Mouse (Mus musculus) lung, embryonic 14.5 days (tissue): Measurements from ENCODE around the gene Ksr1. TPM values are rescaled to one million over a fixed set of nuclear protein-coding genes. Genes with fewer than 3 reads are reported as not detected.

ENCODE experiments used
- ATAC-seq: fragments of 200-750 bp; cut with Nextera tagmentation; 2 replicates; pipeline ENCODE4 v1.8.0; 2017; ENCODE audit warnings: mild to moderate bottlenecking, moderate TSS enrichment, moderate library complexity; ENCODE audit not compliant: insufficient read depth
- DNase-seq: peaks from one replicate; pipeline ENCODE4 v3.0.0-alpha.2; 2015
- H3K27ac ChIP-seq: fragments of 300-500 bp; sonication (generic); 2 replicates; pipeline ENCODE4 v1.5.1; 2014; ENCODE audit warnings: low read depth, mild to moderate bottlenecking, moderate library complexity
- H3K27me3 ChIP-seq: fragments of 300-500 bp; sonication (generic); 2 replicates; pipeline ENCODE4 v1.6.1; 2014; ENCODE audit warnings: low read length, control low read depth; ENCODE audit not compliant: insufficient read depth
- H3K36me3 ChIP-seq: fragments of 300-500 bp; sonication (generic); 2 replicates; pipeline ENCODE4 v1.6.1; 2014; ENCODE audit warnings: control low read depth; ENCODE audit not compliant: insufficient read depth
- H3K4me1 ChIP-seq: fragments of 300-500 bp; sonication (generic); 2 replicates; pipeline ENCODE4 v1.6.1; 2014; ENCODE audit warnings: antibody characterized with exemption, control low read depth; ENCODE audit not compliant: insufficient read depth
- H3K4me2 ChIP-seq: fragments of 300-500 bp; sonication (generic); 2 replicates; pipeline ENCODE4 v1.6.1; 2014; ENCODE audit warnings: mild to moderate bottlenecking
- H3K4me3 ChIP-seq: fragments of 300-500 bp; sonication (generic); 2 replicates; pipeline ENCODE4 v1.5.1; 2014; ENCODE audit warnings: low read depth, low read length
- H3K9ac ChIP-seq: fragments of 300-500 bp; sonication (generic); 2 replicates; pipeline ENCODE4 v1.6.1; 2014
- H3K9me3 ChIP-seq: fragments of 300-500 bp; sonication (generic); 2 replicates; pipeline ENCODE4 v1.6.1; 2016; ENCODE audit warnings: low read depth, low read length, control low read depth
- CTCF ChIP-seq: IDR thresholded peaks from 2 replicates; pipeline ENCODE4 v1.5.1; 2016; ENCODE audit warnings: antibody characterized with exemption, low read depth
- WGBS: fragments of 180-500 bp; shearing (Covaris S2); extraction: QIAGEN DNeasy Blood & Tissue Kit; methylation state at CpG from one replicate; pipeline ENCODE4 v1.1.7; 2014; 5-methylcytosine and 5-hydroxymethylcytosine counted together
- polyA plus RNA-seq: library from polyadenylated mRNA; unstranded; fragments of >200 nt; fragmentation: Nextera tagmentation; extraction: Ambion mirVana; gene quantifications from 2 replicates; pipeline ENCODE4 v1.2.1, GENCODE M21; 2014

Ksr1 gene
- polyA plus RNA-seq, 1 experiment from 2014 or later: 5.1 TPM

DNA sequence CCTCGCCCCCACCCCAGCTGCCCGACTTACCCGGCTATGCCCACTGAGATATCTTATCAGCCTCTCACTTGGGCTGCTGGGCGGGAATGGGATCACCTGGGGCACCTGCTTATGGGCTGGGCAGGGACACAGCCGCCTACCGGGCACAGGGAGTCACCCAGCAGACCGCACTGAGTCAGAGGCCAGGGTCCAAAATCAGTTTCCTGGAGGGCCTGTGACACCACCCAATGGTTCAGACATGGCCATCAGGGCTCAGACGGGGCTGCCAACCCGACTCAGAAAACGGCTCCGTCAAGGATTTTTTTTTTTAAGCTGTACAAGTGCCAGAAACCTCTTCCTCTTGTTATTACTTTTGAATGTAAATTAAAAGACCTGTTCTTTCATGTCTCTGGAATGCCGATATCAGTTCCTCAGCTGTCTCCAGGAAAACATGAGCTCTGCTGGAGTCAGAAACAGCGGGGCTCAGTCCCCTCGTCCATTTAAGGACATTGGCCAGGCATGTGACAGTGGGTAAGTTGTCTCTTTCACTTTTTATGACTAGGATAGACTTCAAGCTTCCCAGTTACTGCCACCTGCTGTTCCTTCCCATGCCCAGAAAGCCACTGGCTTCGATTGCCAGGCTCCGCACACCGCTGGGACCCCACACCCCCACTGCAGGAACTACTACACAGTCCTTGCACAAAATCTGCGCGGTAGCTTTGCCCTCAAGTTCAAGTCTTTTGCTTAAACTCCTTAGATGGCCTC, 33.5 kb downstream of the Ksr1 start:
- ATAC-seq (no peak), DNase-seq (peak; percentile 27)
- H3K4me1 ChIP-seq: 0 out of 2 replicates have a peak, but pooled peaks cover 6% of the 10 kb centered on the region

DNA sequence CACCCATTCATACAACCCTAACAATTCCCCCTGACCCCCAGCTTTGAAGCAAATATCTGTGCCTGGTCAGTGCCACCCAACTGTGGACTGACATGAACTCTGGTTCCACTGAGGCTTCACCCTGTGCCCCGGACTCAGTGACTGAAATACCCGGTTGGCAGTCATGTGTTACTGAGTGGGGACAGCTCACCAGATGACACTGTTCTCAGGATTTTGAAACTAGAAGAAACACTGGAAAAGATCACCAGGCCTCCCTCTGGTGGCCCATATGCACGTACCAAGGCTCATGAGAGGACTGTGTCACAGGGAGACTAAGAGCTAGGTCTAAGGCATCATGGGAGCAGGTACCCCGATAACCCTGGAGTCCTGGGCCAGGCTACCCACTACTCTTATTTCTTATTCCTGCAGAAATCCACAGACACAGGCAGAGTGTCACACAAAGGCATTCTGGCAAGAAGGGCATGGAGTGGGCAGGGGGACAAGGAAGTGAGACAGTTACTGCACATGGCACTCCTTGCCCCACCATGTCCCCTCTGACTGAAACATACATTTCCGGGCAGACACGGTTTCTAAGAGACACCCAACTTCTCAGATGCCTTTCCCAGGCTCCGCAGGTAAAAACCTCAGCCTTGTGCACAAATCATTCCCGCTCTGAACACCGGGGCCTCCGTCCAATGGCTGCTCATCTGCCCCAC, 34.2 kb downstream of the Ksr1 start:
- H3K36me3 ChIP-seq: no peaks in the 10 kb centered on the region
- H3K4me2 ChIP-seq: no peak overlapping the region
- H3K4me3 ChIP-seq: no peak overlapping the region
- H3K4me1 ChIP-seq: 0 out of 2 replicates have a peak, but pooled peaks cover 6% of the 10 kb centered on the region
- H3K9me3 ChIP-seq: no peaks in the 10 kb centered on the region
- TF ChIP-seq CTCF: no peak
- no peak overlapping the region for H3K27ac ChIP-seq
- 86% methylated on average over 10 of the region's 10 CpGs for WGBS
- ATAC-seq (no peak), DNase-seq (no peak)
- no peak overlapping the region for H3K9ac ChIP-seq
- H3K27me3 ChIP-seq: no peaks in the 10 kb centered on the region

More for the DNA sequence above, 33.5 kb downstream of the Ksr1 start:
- peak; percentile 29; the same call in 1 of the 2 replicates for TF ChIP-seq CTCF
- Histone ChIP-seq H3K4me2 (no peak overlapping the region), H3K9ac (no peak overlapping the region), H3K4me3 (no peak overlapping the region), H3K27me3 (no peaks in the 10 kb centered on the region), H3K27ac (no peak overlapping the region), H3K36me3 (no peaks in the 10 kb centered on the region), H3K9me3 (no peaks in the 10 kb centered on the region)
- WGBS: 57% methylated on average over 19 of the region's 19 CpGs

DNA sequence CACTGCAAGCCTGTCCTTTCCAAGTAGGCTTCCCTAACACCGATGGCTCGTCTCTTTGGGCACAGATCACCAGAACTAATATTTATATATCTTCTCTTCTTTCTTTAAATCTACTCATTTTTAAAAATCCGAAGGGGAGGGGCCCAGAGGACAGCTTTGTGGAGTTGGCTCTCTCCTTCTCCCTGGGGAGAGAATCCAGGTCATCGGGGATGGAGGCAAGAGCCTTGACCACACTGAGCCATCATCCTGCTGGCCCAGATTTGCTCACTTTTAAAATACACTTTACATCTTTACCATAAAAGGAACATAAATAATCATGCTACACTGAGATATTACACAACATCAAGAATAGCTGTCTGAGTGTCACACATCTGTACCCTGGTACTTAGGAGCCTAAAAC, 35.8 kb downstream of the Ksr1 start:
- H3K27me3 ChIP-seq: no peaks in the 10 kb centered on the region
- no peak for TF ChIP-seq CTCF
- no peak overlapping the region for H3K4me3 ChIP-seq
- H3K4me1 ChIP-seq: 0 out of 2 replicates have a peak, but pooled peaks cover 6% of the 10 kb centered on the region
- ATAC-seq (no peak), DNase-seq (no peak)
- no peaks in the 10 kb centered on the region for H3K36me3 ChIP-seq
- no peak overlapping the region for H3K9ac ChIP-seq
- no peaks in the 10 kb centered on the region for H3K9me3 ChIP-seq
- 47% methylated on average over 4 of the region's 4 CpGs for WGBS
- H3K4me2 ChIP-seq: no peak overlapping the region
- H3K27ac ChIP-seq: 0 out of 2 replicates have a peak overlapping the region, but pooled peaks have one; percentile 31

DNA sequence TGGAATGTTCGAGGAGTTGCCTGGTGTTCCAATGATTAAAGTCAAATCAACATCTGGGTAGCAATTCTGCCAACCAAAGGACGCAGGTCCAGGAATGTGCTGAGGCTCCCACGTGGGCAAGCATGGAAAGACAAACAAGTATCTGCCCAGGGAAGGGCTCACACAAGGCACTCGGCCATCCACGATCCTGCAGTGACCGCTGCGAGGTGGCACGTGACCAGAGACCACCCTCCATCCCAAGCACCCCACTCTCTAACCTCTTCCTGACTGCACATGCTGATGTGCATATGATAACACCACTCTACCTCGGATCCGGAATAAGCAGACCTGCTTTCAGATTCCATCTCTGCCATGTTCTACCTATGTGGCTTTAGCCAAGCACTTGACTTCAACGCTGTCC, 38.3 kb downstream of the Ksr1 start:
- Histone ChIP-seq H3K4me1 (0 out of 2 replicates have a peak, but pooled peaks cover 8% of the 10 kb centered on the region), H3K9me3 (no peaks in the 10 kb centered on the region), H3K4me2 (no peak overlapping the region), H3K9ac (no peak overlapping the region), H3K4me3 (no peak overlapping the region), H3K27me3 (no peaks in the 10 kb centered on the region), H3K36me3 (no peaks in the 10 kb centered on the region), H3K27ac (no peak overlapping the region)
- DNase-seq (no peak), ATAC-seq (no peak)
- WGBS: 86% methylated on average over 11 of the region's 11 CpGs
- TF ChIP-seq CTCF: no peak

DNA sequence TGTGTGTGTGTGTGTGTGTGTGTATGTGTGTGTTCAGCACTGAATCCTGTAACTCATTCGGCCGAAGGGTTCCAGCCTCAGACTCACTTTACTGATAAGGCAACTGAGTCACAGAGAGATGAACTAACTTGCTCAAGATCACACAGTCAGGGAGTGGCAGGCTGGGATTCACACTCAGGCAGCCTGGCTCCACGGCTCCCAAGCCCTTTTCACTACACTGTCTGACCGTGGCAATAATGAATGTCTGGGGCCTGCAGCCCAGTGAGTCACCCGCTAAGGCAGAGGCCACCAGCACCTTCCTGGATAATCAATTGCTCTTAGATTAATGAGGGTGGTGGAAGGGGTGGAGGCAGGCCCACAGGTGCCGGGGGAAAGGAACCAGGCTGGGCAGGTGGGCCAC, 41.2 kb downstream of the Ksr1 start:
- TF ChIP-seq CTCF: no peak
- 66% methylated on average over 6 of the region's 6 CpGs for WGBS
- Histone ChIP-seq H3K4me2 (no peak overlapping the region), H3K4me3 (no peak overlapping the region), H3K9me3 (no peaks in the 10 kb centered on the region), H3K27me3 (no peaks in the 10 kb centered on the region), H3K9ac (no peak overlapping the region), H3K36me3 (no peaks in the 10 kb centered on the region), H3K4me1 (0 out of 2 replicates have a peak, but pooled peaks cover 8% of the 10 kb centered on the region), H3K27ac (no peak overlapping the region)
- ATAC-seq (no peak), DNase-seq (no peak)

DNA sequence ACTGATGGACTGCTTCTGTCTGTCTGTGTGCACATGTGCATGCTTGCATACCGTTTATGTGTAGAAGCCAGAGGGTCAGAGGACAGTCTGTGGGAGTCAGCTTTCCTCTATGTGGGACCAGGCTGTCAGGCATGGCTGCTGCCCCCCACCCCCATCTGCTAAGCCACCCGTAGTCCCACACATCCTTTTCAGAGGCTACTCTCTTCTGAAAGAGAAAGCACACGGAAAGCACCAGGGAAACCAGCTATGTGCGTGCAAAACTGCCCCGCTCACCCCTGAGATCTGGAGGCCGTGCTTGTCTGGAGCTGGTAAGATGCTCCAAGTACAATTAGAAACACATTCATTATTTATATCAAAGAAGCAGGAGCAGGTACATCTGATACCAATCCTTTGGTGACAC, 41.7 kb downstream of the Ksr1 start:
- no peaks in the 10 kb centered on the region for H3K9me3 ChIP-seq
- H3K27me3 ChIP-seq: no peaks in the 10 kb centered on the region
- WGBS: 66% methylated on average over 6 of the region's 6 CpGs
- H3K27ac ChIP-seq: no peak overlapping the region
- H3K4me3 ChIP-seq: no peak overlapping the region
- no peak for TF ChIP-seq CTCF
- H3K9ac ChIP-seq: no peak overlapping the region
- ATAC-seq (no peak), DNase-seq (no peak)
- peaks cover 8% of the 10 kb centered on the region; the same call in 1 of the 2 replicates for H3K4me1 ChIP-seq
- H3K4me2 ChIP-seq: no peak overlapping the region
- H3K36me3 ChIP-seq: no peaks in the 10 kb centered on the region

DNA sequence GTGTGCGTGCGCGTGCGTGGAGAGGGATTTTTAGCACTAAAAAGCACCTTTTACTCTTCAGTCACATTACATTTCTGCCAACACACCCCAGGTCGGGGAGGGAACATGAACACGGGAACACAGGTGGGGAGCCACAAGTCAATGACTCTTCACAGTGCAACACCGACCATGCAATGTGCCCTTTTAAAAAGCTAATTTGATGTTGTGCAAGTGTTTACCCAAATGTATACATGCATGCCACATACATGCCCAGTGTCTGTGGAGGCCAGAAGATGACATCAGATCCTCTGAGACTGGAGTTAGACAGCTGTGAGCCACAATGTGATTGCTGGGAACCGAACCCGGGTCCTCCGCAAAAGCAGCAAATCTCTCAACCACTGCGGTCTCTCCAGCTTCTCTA, 42.1 kb downstream of the Ksr1 start:
- no peak for ATAC-seq
- DNase-seq: no peak
- H3K27ac ChIP-seq: no peak overlapping the region
- TF ChIP-seq CTCF: no peak
- H3K4me3 ChIP-seq: no peak overlapping the region
- no peak overlapping the region for H3K9ac ChIP-seq
- no peaks in the 10 kb centered on the region for H3K36me3 ChIP-seq
- H3K9me3 ChIP-seq: no peaks in the 10 kb centered on the region
- no peak overlapping the region for H3K4me2 ChIP-seq
- no peaks in the 10 kb centered on the region for H3K27me3 ChIP-seq
- H3K4me1 ChIP-seq: peaks cover 12% of the 10 kb centered on the region; the same call in 1 of the 2 replicates
- 77% methylated on average over 11 of the region's 11 CpGs for WGBS
